Mouse (Mus musculus) forebrain, embryonic 15.5 days (tissue): ENCODE measurements around the gene Gm136. TPM values are rescaled to one million over a fixed set of nuclear protein-coding genes. Genes with fewer than 3 reads are reported as not detected.

ENCODE experiments used
- ATAC-seq: fragments of 200-750 bp; cut with Nextera tagmentation; replicated peaks from 2 replicates; pipeline ENCODE4 v1.8.0; 2017; ENCODE audit warnings: mild to moderate bottlenecking, moderate TSS enrichment, moderate library complexity
- H3K27ac ChIP-seq: fragments of 300-500 bp; sonication (generic); replicated peaks from 2 replicates; pipeline ENCODE4 v1.5.1; 2015; ENCODE audit warnings: mild to moderate bottlenecking, inconsistent platforms
- H3K27me3 ChIP-seq: fragments of 300-500 bp; sonication (generic); 2 replicates; pipeline ENCODE4 v1.6.1; 2015; ENCODE audit warnings: inconsistent platforms
- H3K36me3 ChIP-seq: fragments of 300-500 bp; sonication (generic); 2 replicates; pipeline ENCODE4 v1.6.1; 2015; ENCODE audit warnings: mild to moderate bottlenecking, inconsistent platforms
- H3K4me1 ChIP-seq: fragments of 300-500 bp; sonication (generic); 2 replicates; pipeline ENCODE4 v1.6.1; 2015; ENCODE audit warnings: inconsistent platforms
- H3K4me2 ChIP-seq: fragments of 300-500 bp; sonication (generic); replicated peaks from 2 replicates; pipeline ENCODE4 v1.6.1; 2015; ENCODE audit warnings: mild to moderate bottlenecking, inconsistent platforms
- H3K4me3 ChIP-seq: fragments of 300-500 bp; sonication (generic); 2 replicates; pipeline ENCODE4 v1.5.1; 2015; ENCODE audit warnings: mild to moderate bottlenecking, inconsistent platforms
- H3K9ac ChIP-seq: fragments of 300-500 bp; sonication (generic); replicated peaks from 2 replicates; pipeline ENCODE4 v1.6.1; 2015; ENCODE audit warnings: mild to moderate bottlenecking, inconsistent platforms
- H3K9me3 ChIP-seq: fragments of 300-500 bp; sonication (generic); 2 replicates; pipeline ENCODE4 v1.6.1; 2016; ENCODE audit warnings: inconsistent platforms
- WGBS: fragments of 180-500 bp; shearing (Covaris S2); methylation state at CpG from one replicate; pipeline ENCODE4 v1.1.7; 2015; ENCODE audit warnings: mixed read lengths; 5-methylcytosine and 5-hydroxymethylcytosine counted together
- polyA plus RNA-seq: library from polyadenylated mRNA; unstranded; fragments of >200 nt; fragmentation: Nextera tagmentation; extraction: Ambion mirVana; gene quantifications from 2 replicates; pipeline ENCODE4 v1.2.1, GENCODE M21; 2015

Gm136 gene
- polyA plus RNA-seq, 1 experiment from 2014 or later = not detected

DNA sequence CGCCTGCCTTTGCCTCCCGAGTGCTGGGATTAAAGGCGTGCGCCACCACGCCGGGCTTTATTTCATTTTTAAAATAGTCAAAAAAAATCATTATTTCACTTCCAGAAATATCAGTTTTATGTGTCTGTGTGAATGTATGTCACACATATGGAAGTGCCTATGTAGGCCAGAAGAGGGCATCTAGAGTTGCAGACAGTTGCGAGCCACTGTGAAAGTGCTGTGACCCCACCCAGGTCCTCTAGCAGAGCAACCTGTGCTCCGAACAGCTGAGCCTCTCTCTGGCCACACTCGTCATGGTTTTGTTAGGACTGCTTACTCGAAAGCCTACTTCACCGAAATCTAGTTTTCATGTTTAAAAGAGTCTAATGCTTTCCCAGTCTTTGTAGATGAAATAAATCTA is 53.8 kb downstream of the Gm136 start:
- H3K27ac ChIP-seq = no peak overlapping the region
- ATAC-seq = no peak
- H3K4me2 ChIP-seq = no peak overlapping the region
- no peak overlapping the region for H3K4me3 ChIP-seq
- 97% methylated on average over 11 of the region's 11 CpGs for WGBS
- no peak overlapping the region for H3K9ac ChIP-seq
- no peaks in the 10 kb centered on the region for H3K36me3 ChIP-seq
- no peaks in the 10 kb centered on the region for H3K9me3 ChIP-seq
- H3K27me3 ChIP-seq = no peaks in the 10 kb centered on the region
- H3K4me1 ChIP-seq = no peaks in the 10 kb centered on the region

- no peaks in the 10 kb centered on the region for H3K27me3 ChIP-seq
- H3K4me1 ChIP-seq = no peaks in the 10 kb centered on the region
- no peak overlapping the region for H3K4me3 ChIP-seq
- 36% methylated on average over 5 of the region's 5 CpGs for WGBS
- no peaks in the 10 kb centered on the region for H3K36me3 ChIP-seq
- H3K27ac ChIP-seq = no peak overlapping the region
- no peak overlapping the region for H3K4me2 ChIP-seq
- H3K9ac ChIP-seq = no peak overlapping the region
- no peaks in the 10 kb centered on the region for H3K9me3 ChIP-seq
- ATAC-seq = no peak
These were observed 54.5 kb downstream of the Gm136 start for GRCm38 (mm10) chr4:34701528-34701927.

Other genes with a start within 250 kb of the Gm136 start
- gene Akirin2, start 205.3 kb downstream of the Gm136 start, polyA plus RNA-seq = 104 and 106 TPM in 2 replicates
- 92.9 and 93.2 TPM in 2 replicates for gene Orc3, start 141.3 kb downstream of the Gm136 start, polyA plus RNA-seq
- 57.1 and 60.2 TPM in 2 replicates for gene Rars2, start 141.3 kb downstream of the Gm136 start, polyA plus RNA-seq
- 50.6 and 52.3 TPM in 2 replicates for gene Slc35a1, start 68.8 kb downstream of the Gm136 start, polyA plus RNA-seq
- gene Cfap206, start 26.1 kb downstream of the Gm136 start, polyA plus RNA-seq = 2.2 and 2.7 TPM in 2 replicates
- 46.1 and 48.5 TPM in 2 replicates for gene Smim8, start 22.2 kb upstream of the Gm136 start, polyA plus RNA-seq
- 36.7 and 37.4 TPM in 2 replicates for gene Zfp292, start 126.7 kb upstream of the Gm136 start, polyA plus RNA-seq
- not detected in 2 replicates for gene Cga, start 137.5 kb upstream of the Gm136 start, polyA plus RNA-seq